9 mouse cellular contexts compared by ENCODE assay signal in the genomic region with DNA sequence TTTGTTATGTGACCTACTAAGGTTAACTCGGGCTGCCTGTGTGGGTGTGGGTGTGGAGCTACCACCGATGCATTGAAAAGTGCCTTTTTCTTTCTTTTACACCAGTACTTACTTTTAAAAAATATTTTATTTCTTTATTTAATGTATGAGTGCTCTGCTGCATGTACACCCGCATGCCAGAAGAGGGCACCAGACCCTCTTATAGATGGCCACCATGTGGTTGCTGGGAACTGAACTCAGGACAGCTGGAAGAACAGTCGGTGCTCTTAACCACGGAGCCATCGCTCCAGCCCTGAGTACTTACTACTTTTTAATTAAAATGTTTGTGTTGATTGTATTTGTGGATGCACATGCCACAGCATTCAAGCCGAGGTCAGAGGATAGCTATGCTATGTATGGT. TPM values are rescaled to one million over a fixed set of nuclear protein-coding genes. Genes with fewer than 3 reads are reported as not detected.
DNase-seq lines count a peak whose midpoint lies in the region; ATAC-seq and TF ChIP-seq lines count a peak whose summit lies in the region.
"Had no signal": no experiment of that assay in that cellular context is flagged by ENCODE, and none has a peak within 500 bp of the region (broad histone marks: within the 10 kb centered on the region; RNA-seq: fewer than 3 reads in every experiment).

No protein-coding gene starts in this region.

- no peaks in the 10 kb centered on the region for H3K36me3 ChIP-seq in midbrain, postnatal 0 days (ENCODE audit: insufficient read depth, low read length)
- no peaks in the 10 kb centered on the region for H3K36me3 ChIP-seq in midbrain, embryonic 11.5 days (ENCODE audit: control insufficient read depth, insufficient read depth, low read length)
- H3K36me3 ChIP-seq in midbrain, embryonic 10.5 days = no peaks in the 10 kb centered on the region
- H3K36me3 ChIP-seq: midbrain, embryonic 15.5 days had no signal

- ATAC-seq in midbrain, postnatal 0 days (ENCODE audit: low FRiP score) = no peak
- no peak for ATAC-seq in midbrain, embryonic 11.5 days (ENCODE audit: low FRiP score)
- ATAC-seq: midbrain, embryonic 15.5 days had no signal

- peaks cover 3% of the 10 kb centered on the region; the same call in 1 of the 2 replicates for H3K27me3 ChIP-seq in midbrain, postnatal 0 days (ENCODE audit: insufficient read depth, low read length)
- no peaks in the 10 kb centered on the region for H3K27me3 ChIP-seq in midbrain, embryonic 11.5 days (ENCODE audit: control insufficient read depth, insufficient read depth, low read length)
- H3K27me3 ChIP-seq in midbrain, embryonic 10.5 days (ENCODE audit: low read depth, poor library complexity, severe bottlenecking) = peaks cover 3% of the 10 kb centered on the region; the same call in 1 of the 2 replicates

- DNase-seq in embryo, embryonic 10 days (ENCODE audit: low spot score) = peak; percentile 49
- no peak for DNase-seq in embryo, embryonic 9.5 days (ENCODE audit: extremely low spot score)
- DNase-seq in midbrain, postnatal 0 days (ENCODE audit: low spot score) = no peak
- DNase-seq in midbrain, embryonic 11.5 days (ENCODE audit: low spot score, missing footprints) = no peak
- peak; percentile 50 for DNase-seq in thymus, postnatal 14 days
- DNase-seq in left cerebral cortex, adult 18-20 months (ENCODE audit: low spot score in 2 of 2) = no peak
- no peak for DNase-seq in midbrain, embryonic 10.5 days (ENCODE audit: low spot score)

- H3K4me3 ChIP-seq in midbrain, postnatal 0 days (ENCODE audit: low read depth, low read length) = no peak overlapping the region
- H3K4me3 ChIP-seq in midbrain, embryonic 11.5 days (ENCODE audit: low read depth, low read length) = no peak overlapping the region
- H3K4me3 ChIP-seq in cortical plate, adult 2 months (ENCODE audit: insufficient read depth, low read length) = no peak overlapping the region
- H3K4me3 ChIP-seq in midbrain, embryonic 10.5 days = no peak overlapping the region
- H3K4me3 ChIP-seq: midbrain, embryonic 15.5 days had no signal

- no peak overlapping the region for H3K9ac ChIP-seq in midbrain, postnatal 0 days (replicated peaks; ENCODE audit: low read length, poor library complexity, severe bottlenecking)
- H3K9ac ChIP-seq in midbrain, embryonic 11.5 days (ENCODE audit: low read length) = no peak overlapping the region
- H3K9ac ChIP-seq: midbrain, embryonic 15.5 days had no signal

- H3K9me3 ChIP-seq in midbrain, postnatal 0 days (ENCODE audit: low read length) = no peaks in the 10 kb centered on the region
- no peaks in the 10 kb centered on the region for H3K9me3 ChIP-seq in midbrain, embryonic 11.5 days (ENCODE audit: control insufficient read depth, low read length)
- H3K9me3 ChIP-seq in midbrain, embryonic 10.5 days (replicated peaks) = no peaks in the 10 kb centered on the region
- H3K9me3 ChIP-seq: midbrain, embryonic 15.5 days had no signal

- no peaks in the 10 kb centered on the region for H3K4me1 ChIP-seq in midbrain, postnatal 0 days (ENCODE audit: insufficient read depth, low read length)
- H3K4me1 ChIP-seq in midbrain, embryonic 11.5 days (ENCODE audit: control insufficient read depth, insufficient read depth, low read length) = no peaks in the 10 kb centered on the region
- no peaks in the 10 kb centered on the region for H3K4me1 ChIP-seq in cortical plate, adult 2 months (ENCODE audit: control insufficient read depth, insufficient read depth, low read length)
- no peaks in the 10 kb centered on the region for H3K4me1 ChIP-seq in midbrain, embryonic 10.5 days
- H3K4me1 ChIP-seq: midbrain, embryonic 15.5 days had no signal

- H3K4me2 ChIP-seq in midbrain, postnatal 0 days (ENCODE audit: low read depth, low read length, poor library complexity, severe bottlenecking) = no peak overlapping the region
- H3K4me2 ChIP-seq in midbrain, embryonic 11.5 days = no peak overlapping the region
- H3K4me2 ChIP-seq: midbrain, embryonic 15.5 days had no signal

- H3K27ac ChIP-seq in midbrain, postnatal 0 days (ENCODE audit: low read depth, low read length) = no peak overlapping the region
- no peak overlapping the region for H3K27ac ChIP-seq in midbrain, embryonic 11.5 days (ENCODE audit: low read depth, low read length)
- H3K27ac ChIP-seq in cortical plate, adult 2 months (ENCODE audit: insufficient read depth, low read length) = no peak overlapping the region
- no peak overlapping the region for H3K27ac ChIP-seq in midbrain, embryonic 10.5 days (replicated peaks)
- H3K27ac ChIP-seq: midbrain, embryonic 15.5 days had no signal

- WGBS in midbrain, postnatal 0 days = 42% methylated on average over 7 of the region's 7 CpGs
- 38% methylated on average over 7 of the region's 7 CpGs for WGBS in midbrain, embryonic 11.5 days
- 44% methylated on average over 7 of the region's 7 CpGs for WGBS in midbrain, embryonic 10.5 days

- TF ChIP-seq CTCF in midbrain, postnatal 0 days (IDR thresholded peaks at IDR 0.05) = peak; percentile 62
- TF ChIP-seq CTCF in cortical plate, adult 2 months (IDR thresholded peaks at IDR 0.05; ENCODE audit: extremely low read depth, insufficient read depth, low read length) = peak; percentile 43; the same call in 1 of the 2 replicates

- no peak for TF ChIP-seq POLR2A in cortical plate, adult 2 months (IDR thresholded peaks at IDR 0.05; ENCODE audit: extremely low read depth, insufficient read depth, low read length)

RNA-seq across cellular contexts. Expression of a gene that starts 8.6 kb away (rescaled TPM):
- 0.05 TPM in 1 of 2 replicates, not detected in the other for total RNA-seq in midbrain, postnatal 0 days (2014; rRNA removed)
- 0.16 and 0.31 TPM in 2 replicates for polyA plus RNA-seq in midbrain, postnatal 0 days (2015; fragmentation: Nextera tagmentation; extraction: Ambion mirVana)
- 0.21 TPM in 1 of 2 replicates, not detected in the other for polyA plus RNA-seq in midbrain, embryonic 11.5 days (2014; fragmentation: Nextera tagmentation; extraction: Ambion mirVana)
- polyA plus RNA-seq in cortical plate, adult 2 months (2012; rRNA removed) = 0.08 TPM in 1 of 2 replicates, not detected in the other
- under 1 TPM; 0.19 to 0.40 TPM for total RNA-seq in left cerebral cortex, adult 18-20 months (2021)
- not detected in 2 replicates for polyA plus RNA-seq in midbrain, embryonic 10.5 days (2016; fragmentation: Nextera tagmentation; extraction: Ambion mirVana)

RNA-seq across cellular contexts. Expression of a gene that starts 38.0 kb away (rescaled TPM):
- total RNA-seq in midbrain, postnatal 0 days (2014; rRNA removed) = not detected in 2 replicates
- 0.16 and 0.28 TPM in 2 replicates for polyA plus RNA-seq in midbrain, postnatal 0 days (2015; fragmentation: Nextera tagmentation; extraction: Ambion mirVana)
- 0.12 and 0.14 TPM in 2 replicates for polyA plus RNA-seq in midbrain, embryonic 11.5 days (2014; fragmentation: Nextera tagmentation; extraction: Ambion mirVana)
- 0.06 and 0.10 TPM in 2 replicates for polyA plus RNA-seq in cortical plate, adult 2 months (2012; rRNA removed)
- total RNA-seq in left cerebral cortex, adult 18-20 months (2021) = not detected
- 0.26 TPM in 1 of 2 replicates, not detected in the other for polyA plus RNA-seq in midbrain, embryonic 10.5 days (2016; fragmentation: Nextera tagmentation; extraction: Ambion mirVana)

RNA-seq across cellular contexts. Expression of a gene that starts 58.7 kb away (rescaled TPM):
- total RNA-seq in midbrain, postnatal 0 days (2014; rRNA removed) = 0.16 and 0.57 TPM in 2 replicates
- 0.29 and 0.35 TPM in 2 replicates for polyA plus RNA-seq in midbrain, postnatal 0 days (2015; fragmentation: Nextera tagmentation; extraction: Ambion mirVana)
- 3.2 and 3.4 TPM in 2 replicates for polyA plus RNA-seq in midbrain, embryonic 11.5 days (2014; fragmentation: Nextera tagmentation; extraction: Ambion mirVana)
- polyA plus RNA-seq in cortical plate, adult 2 months (2012; rRNA removed) = 1.5 and 1.6 TPM in 2 replicates
- under 1 TPM; 0.44 to 0.47 TPM for total RNA-seq in left cerebral cortex, adult 18-20 months (2021)
- 2.5 TPM in 2 replicates for polyA plus RNA-seq in midbrain, embryonic 10.5 days (2016; fragmentation: Nextera tagmentation; extraction: Ambion mirVana)

Comparison
In these comparisons a context has a peak if more than half of its experiments do, and no peak if none do; other contexts are left out.
1. DNase-seq: peak in embryo, embryonic 10 days (single experiment) and thymus, postnatal 14 days (single experiment); none in embryo, embryonic 9.5 days (single experiment), midbrain, postnatal 0 days (single experiment), midbrain, embryonic 11.5 days (single experiment), left cerebral cortex, adult 18-20 months (0 of 2) and midbrain, embryonic 10.5 days (single experiment).